Mouse (Mus musculus) limb, embryonic 15.5 days (tissue): ENCODE measurements at regions not wholly inside any gene's neighbourhood (a gene's known extent, or its start where the extent isn't known, plus 50 kb on each side); places are given as distances from the start of the nearest gene placed in this dataset.

Experiments
- ATAC-seq: fragments of 200-750 bp; cut with Nextera tagmentation; 2 replicates; pipeline ENCODE4 v1.8.0; 2017; ENCODE audit warnings: low read depth, moderate TSS enrichment; ENCODE audit not compliant: insufficient number of reproducible peaks, low FRiP score, low TSS enrichment
- H3K27ac ChIP-seq: fragments of 300-500 bp; sonication (generic); 2 replicates; pipeline ENCODE4 v1.5.1; 2015; ENCODE audit warnings: moderate library complexity, mild to moderate bottlenecking, inconsistent platforms
- H3K27me3 ChIP-seq: fragments of 300-500 bp; sonication (generic); 2 replicates; pipeline ENCODE4 v1.6.1; 2015; ENCODE audit warnings: inconsistent platforms
- H3K36me3 ChIP-seq: fragments of 300-500 bp; sonication (generic); 2 replicates; pipeline ENCODE4 v1.6.1; 2015; ENCODE audit warnings: inconsistent platforms
- H3K4me1 ChIP-seq: fragments of 300-500 bp; sonication (generic); 2 replicates; pipeline ENCODE4 v1.6.1; 2015; ENCODE audit warnings: inconsistent platforms
- H3K4me2 ChIP-seq: fragments of 300-500 bp; sonication (generic); 2 replicates; pipeline ENCODE4 v1.6.1; 2015; ENCODE audit warnings: mild to moderate bottlenecking, inconsistent platforms
- H3K4me3 ChIP-seq: fragments of 300-500 bp; sonication (generic); 2 replicates; pipeline ENCODE4 v1.5.1; 2015; ENCODE audit warnings: mild to moderate bottlenecking, inconsistent platforms
- H3K9ac ChIP-seq: fragments of 300-500 bp; sonication (generic); 2 replicates; pipeline ENCODE4 v1.6.1; 2015; ENCODE audit warnings: inconsistent platforms
- H3K9me3 ChIP-seq: fragments of 300-500 bp; sonication (generic); 2 replicates; pipeline ENCODE4 v1.6.1; 2016; ENCODE audit warnings: inconsistent platforms
- WGBS: fragments of 180-500 bp; shearing (Covaris S2); methylation state at CpG from one replicate; pipeline ENCODE4 v1.1.7; 2015; 5-methylcytosine and 5-hydroxymethylcytosine counted together

DNA sequence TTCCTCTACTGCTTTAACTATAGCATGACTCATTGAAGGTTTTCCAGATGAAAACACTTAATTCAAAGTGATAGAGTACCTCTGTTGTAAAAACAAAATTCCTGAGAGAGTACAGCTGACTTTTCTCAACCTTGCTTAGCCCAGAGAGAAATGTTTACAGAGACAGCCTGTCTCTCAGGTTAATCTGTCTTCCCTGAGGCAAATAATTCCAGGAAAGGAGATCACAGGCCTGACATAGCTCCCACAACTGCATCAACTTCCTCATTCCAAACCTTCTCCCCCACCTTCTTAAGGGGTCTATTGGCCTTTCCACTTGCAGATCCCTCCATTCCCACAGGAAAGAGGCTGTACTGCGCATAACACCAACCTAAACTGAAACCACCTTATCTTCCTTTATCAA lies 586.1 kb upstream of the Impad1 start:
- Histone ChIP-seq H3K4me1 (no peaks in the 10 kb centered on the region), H3K9me3 (no peaks in the 10 kb centered on the region), H3K36me3 (no peaks in the 10 kb centered on the region), H3K4me3 (no peak overlapping the region), H3K27ac (no peak overlapping the region), H3K9ac (no peak overlapping the region), H3K4me2 (no peak overlapping the region), H3K27me3 (no peaks in the 10 kb centered on the region)
- ATAC-seq = no peak
- 72% methylated on average over 1 of the region's 1 CpGs for WGBS

- H3K36me3 ChIP-seq = no peaks in the 10 kb centered on the region
- H3K9ac ChIP-seq = no peak overlapping the region
- H3K9me3 ChIP-seq = no peaks in the 10 kb centered on the region
- H3K27ac ChIP-seq = no peak overlapping the region
- ATAC-seq = no peak
- H3K4me2 ChIP-seq = no peak overlapping the region
- no peaks in the 10 kb centered on the region for H3K27me3 ChIP-seq
- no peak overlapping the region for H3K4me3 ChIP-seq
- 88% methylated on average over 1 of the region's 1 CpGs for WGBS
- no peaks in the 10 kb centered on the region for H3K4me1 ChIP-seq
These were observed 565.1 kb upstream of the Impad1 start for GRCm38 (mm10) chr4:5358274-5358673.

DNA sequence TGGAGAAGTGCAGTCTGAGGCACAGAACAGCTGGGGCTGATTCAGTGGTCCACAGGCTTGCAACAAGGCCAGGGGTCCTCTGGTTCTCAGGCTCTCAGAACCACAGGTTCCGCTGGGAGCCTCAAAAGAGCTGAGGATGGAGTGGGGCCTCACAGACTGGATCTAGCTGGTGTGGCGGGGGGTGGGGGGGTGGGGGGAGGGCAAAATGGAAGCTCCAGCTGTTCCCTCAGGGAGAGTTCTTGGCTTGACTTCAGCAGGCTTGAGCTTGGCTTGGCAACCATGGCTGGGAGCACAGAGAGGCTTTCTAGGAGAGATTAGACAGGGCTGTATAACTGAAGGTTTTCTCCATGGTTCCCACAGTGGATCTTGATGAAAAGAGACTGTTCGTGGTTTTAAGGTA lies 553.1 kb upstream of the Impad1 start:
- Histone ChIP-seq H3K4me2 (no peak overlapping the region), H3K36me3 (no peaks in the 10 kb centered on the region), H3K4me1 (no peaks in the 10 kb centered on the region), H3K9me3 (no peaks in the 10 kb centered on the region), H3K9ac (no peak overlapping the region), H3K27ac (no peak overlapping the region), H3K4me3 (no peak overlapping the region), H3K27me3 (no peaks in the 10 kb centered on the region)
- no peak for ATAC-seq
- WGBS = 71% methylated on average over 3 of the region's 3 CpGs

- Histone ChIP-seq H3K4me2 (no peak overlapping the region), H3K27me3 (no peaks in the 10 kb centered on the region), H3K27ac (no peak overlapping the region), H3K36me3 (no peaks in the 10 kb centered on the region), H3K9ac (no peak overlapping the region), H3K4me3 (no peak overlapping the region), H3K9me3 (no peaks in the 10 kb centered on the region), H3K4me1 (no peaks in the 10 kb centered on the region)
- WGBS = 88% methylated on average over 4 of the region's 4 CpGs
- ATAC-seq = no peak
These were observed 551.6 kb upstream of the Impad1 start for GRCm38 (mm10) chr4:5344739-5345138.

- no peak overlapping the region for H3K9ac ChIP-seq
- H3K27ac ChIP-seq = no peak overlapping the region
- no peaks in the 10 kb centered on the region for H3K36me3 ChIP-seq
- ATAC-seq = peak; percentile 67; the same call in 1 of the 2 replicates
- H3K27me3 ChIP-seq = no peaks in the 10 kb centered on the region
- no peak overlapping the region for H3K4me3 ChIP-seq
- H3K4me2 ChIP-seq = no peak overlapping the region
- no peaks in the 10 kb centered on the region for H3K9me3 ChIP-seq
- H3K4me1 ChIP-seq = no peaks in the 10 kb centered on the region
- WGBS = 67% methylated on average over 2 of the region's 2 CpGs
These were observed 551.2 kb upstream of the Impad1 start for GRCm38 (mm10) chr4:5344311-5344710.

DNA sequence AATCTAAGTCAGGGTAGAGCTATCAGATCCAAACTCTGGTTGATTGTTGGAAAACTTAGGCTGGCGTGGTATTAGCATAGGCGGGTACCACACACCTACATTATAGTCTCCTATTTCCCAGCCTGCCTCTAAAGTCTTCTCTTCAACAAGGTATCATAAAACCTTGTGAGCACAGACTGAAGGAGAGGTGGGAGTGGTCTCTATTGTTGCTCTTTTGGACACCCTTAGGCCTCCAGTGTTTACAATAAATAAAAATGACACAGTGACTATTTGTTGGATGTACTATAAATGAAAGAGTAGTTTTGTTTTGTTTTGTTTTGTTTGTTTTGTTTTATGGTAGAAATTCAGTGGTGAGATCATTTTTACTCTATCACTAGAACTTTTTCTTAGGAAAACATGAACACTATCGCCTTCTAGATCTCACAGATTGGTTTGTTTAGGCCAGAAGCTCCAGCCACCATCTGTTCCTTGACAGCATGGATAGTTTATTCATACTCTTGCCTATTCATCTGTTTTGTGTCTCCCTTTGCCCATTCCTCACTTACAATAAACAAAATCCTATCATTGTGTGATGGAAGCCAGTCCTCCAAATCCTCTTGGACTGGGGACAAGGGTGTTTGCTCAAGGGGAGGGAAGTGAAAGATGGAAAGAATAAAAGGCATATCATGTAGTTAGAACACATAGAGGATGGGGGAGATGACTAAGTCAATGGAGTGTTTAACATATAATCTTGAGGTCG lies 544.2 kb upstream of the Impad1 start:
- no peak for ATAC-seq
- Histone ChIP-seq H3K9ac (no peak overlapping the region), H3K27me3 (no peaks in the 10 kb centered on the region), H3K4me3 (no peak overlapping the region), H3K4me2 (no peak overlapping the region), H3K4me1 (no peaks in the 10 kb centered on the region), H3K9me3 (no peaks in the 10 kb centered on the region), H3K36me3 (no peaks in the 10 kb centered on the region), H3K27ac (no peak overlapping the region)
- 75% methylated on average over 4 of the region's 4 CpGs for WGBS

DNA sequence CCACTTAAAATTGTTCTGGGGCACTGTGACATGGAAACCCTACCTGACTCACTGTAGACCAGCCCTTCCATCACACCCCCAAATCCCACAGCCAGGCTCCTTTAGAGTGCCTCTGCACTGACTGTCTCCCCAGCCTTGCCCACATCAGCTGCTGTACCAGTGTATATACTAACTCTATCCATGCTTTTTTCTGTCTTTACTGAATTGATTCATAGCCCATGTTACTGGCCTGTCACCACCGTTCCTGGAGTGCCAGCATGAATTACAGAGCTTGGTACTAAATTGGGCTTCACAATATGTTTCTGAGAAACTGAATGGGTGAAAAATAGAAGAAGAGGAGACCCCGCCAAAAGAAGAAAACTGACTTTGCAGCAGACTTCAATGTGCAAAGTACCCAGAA lies 541.9 kb upstream of the Impad1 start:
- no peak overlapping the region for H3K4me2 ChIP-seq
- H3K9me3 ChIP-seq = no peaks in the 10 kb centered on the region
- 86% methylated on average over 2 of the region's 2 CpGs for WGBS
- ATAC-seq = no peak
- no peaks in the 10 kb centered on the region for H3K4me1 ChIP-seq
- no peak overlapping the region for H3K9ac ChIP-seq
- H3K4me3 ChIP-seq = no peak overlapping the region
- H3K36me3 ChIP-seq = no peaks in the 10 kb centered on the region
- no peak overlapping the region for H3K27ac ChIP-seq
- H3K27me3 ChIP-seq = no peaks in the 10 kb centered on the region

- H3K4me1 ChIP-seq = no peaks in the 10 kb centered on the region
- H3K36me3 ChIP-seq = no peaks in the 10 kb centered on the region
- ATAC-seq = no peak
- H3K9ac ChIP-seq = no peak overlapping the region
- H3K4me2 ChIP-seq = no peak overlapping the region
- H3K27me3 ChIP-seq = no peaks in the 10 kb centered on the region
- H3K4me3 ChIP-seq = no peak overlapping the region
- 62% methylated on average over 5 of the region's 5 CpGs for WGBS
- no peaks in the 10 kb centered on the region for H3K9me3 ChIP-seq
- H3K27ac ChIP-seq = no peak overlapping the region
These were observed 535.5 kb upstream of the Impad1 start for GRCm38 (mm10) chr4:5328497-5329194.

GRCm38 (mm10) chr4:5327171-5327661 lies 534.1 kb upstream of the Impad1 start:
- Histone ChIP-seq H3K9ac (no peak overlapping the region), H3K4me1 (no peaks in the 10 kb centered on the region), H3K36me3 (no peaks in the 10 kb centered on the region), H3K9me3 (no peaks in the 10 kb centered on the region), H3K4me3 (no peak overlapping the region), H3K4me2 (no peak overlapping the region), H3K27ac (no peak overlapping the region), H3K27me3 (no peaks in the 10 kb centered on the region)
- 54% methylated on average over 2 of the region's 2 CpGs for WGBS
- ATAC-seq = no peak

GRCm38 (mm10) chr4:5301461-5301860 lies 508.3 kb upstream of the Impad1 start:
- Histone ChIP-seq H3K4me2 (no peak overlapping the region), H3K9me3 (no peaks in the 10 kb centered on the region), H3K4me1 (no peaks in the 10 kb centered on the region), H3K4me3 (no peak overlapping the region), H3K36me3 (no peaks in the 10 kb centered on the region), H3K27ac (no peak overlapping the region), H3K27me3 (no peaks in the 10 kb centered on the region), H3K9ac (no peak overlapping the region)
- 86% methylated on average over 3 of the region's 3 CpGs for WGBS
- ATAC-seq = no peak

GRCm38 (mm10) chr4:5301017-5301416 lies 507.9 kb upstream of the Impad1 start:
- H3K27ac ChIP-seq = no peak overlapping the region
- no peak overlapping the region for H3K4me2 ChIP-seq
- no peaks in the 10 kb centered on the region for H3K9me3 ChIP-seq
- H3K36me3 ChIP-seq = no peaks in the 10 kb centered on the region
- WGBS = 83% methylated on average over 1 of the region's 1 CpGs
- no peaks in the 10 kb centered on the region for H3K4me1 ChIP-seq
- no peaks in the 10 kb centered on the region for H3K27me3 ChIP-seq
- no peak overlapping the region for H3K4me3 ChIP-seq
- no peak overlapping the region for H3K9ac ChIP-seq
- no peak for ATAC-seq

GRCm38 (mm10) chr4:5299208-5299607 lies 506.1 kb upstream of the Impad1 start:
- Histone ChIP-seq H3K4me3 (no peak overlapping the region), H3K9me3 (no peaks in the 10 kb centered on the region), H3K4me2 (no peak overlapping the region), H3K4me1 (no peaks in the 10 kb centered on the region), H3K27me3 (no peaks in the 10 kb centered on the region), H3K9ac (no peak overlapping the region), H3K27ac (no peak overlapping the region), H3K36me3 (no peaks in the 10 kb centered on the region)
- no peak for ATAC-seq
- 73% methylated on average over 2 of the region's 2 CpGs for WGBS
